Mouse (Mus musculus): Measurements from ENCODE around the gene Wwox.

DNA sequence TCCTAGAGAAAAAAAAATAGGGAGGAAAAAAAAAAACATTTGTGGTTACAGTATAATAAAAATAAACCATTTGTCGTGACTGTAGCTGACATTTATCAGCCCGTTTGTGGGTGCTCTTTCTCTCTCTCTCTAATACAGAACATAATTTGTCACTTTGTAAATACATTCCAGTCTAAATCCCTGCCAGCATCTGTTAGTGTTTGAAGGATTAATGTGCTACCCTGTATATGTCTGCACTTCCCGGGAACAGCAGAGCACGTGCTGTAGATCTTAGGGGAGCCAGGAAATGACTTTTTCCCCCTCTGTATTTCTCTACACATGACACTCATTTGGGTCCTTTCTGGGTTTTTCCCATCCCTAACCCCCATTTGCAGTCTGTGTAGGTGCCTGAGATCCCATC, 219.0 kb downstream of the Wwox start:
- no peak for TF ChIP-seq POLR2A (IDR thresholded peaks at IDR 0.05; ENCODE audit: borderline replicate concordance, control insufficient read depth, low read depth, low read length)
- no peak for TF ChIP-seq CTCF (IDR thresholded peaks at IDR 0.05; ENCODE audit: control insufficient read depth, insufficient read depth, low read length)
